Mouse (Mus musculus) heart, postnatal 0 days (tissue): ENCODE measurements at regions not wholly inside any gene's neighbourhood (a gene's known extent, or its start where the extent isn't known, plus 50 kb on each side); places are given as distances from the start of the nearest gene placed in this dataset.
A peak's percentile ranks its signal among the peaks of the same experiment; 100 is the strongest.

Source experiments
- ATAC-seq: fragments of 200-750 bp; cut with Nextera tagmentation; 2 replicates; pipeline ENCODE4 v1.8.0; 2017; ENCODE audit warnings: low read depth, moderate number of reproducible peaks, moderate library complexity; ENCODE audit not compliant: insufficient read depth
- DNase-seq: peaks from one replicate; pipeline ENCODE4 v3.0.0-alpha.2; 2016; ENCODE audit warnings: low spot score
- H3K27ac ChIP-seq: fragments of 300-500 bp; sonication (generic); 2 replicates; pipeline ENCODE4 v1.5.1; 2014; ENCODE audit warnings: low read depth, mild to moderate bottlenecking
- H3K27me3 ChIP-seq: fragments of 300-500 bp; sonication (generic); 2 replicates; pipeline ENCODE4 v1.6.1; 2014; ENCODE audit warnings: low read length, mixed read lengths; ENCODE audit not compliant: control insufficient read depth, insufficient read depth
- H3K36me3 ChIP-seq: fragments of 300-500 bp; sonication (generic); replicated peaks from 2 replicates; pipeline ENCODE4 v1.6.1; 2014; ENCODE audit warnings: low read length, mixed read lengths; ENCODE audit not compliant: control insufficient read depth, insufficient read depth
- H3K4me1 ChIP-seq: fragments of 300-500 bp; sonication (generic); 2 replicates; pipeline ENCODE4 v1.6.1; 2014; ENCODE audit warnings: antibody characterized with exemption; ENCODE audit not compliant: control insufficient read depth, insufficient read depth
- H3K4me2 ChIP-seq: fragments of 300-500 bp; sonication (generic); 2 replicates; pipeline ENCODE4 v1.6.1; 2014; ENCODE audit warnings: low read depth, mild to moderate bottlenecking, low read length, moderate library complexity
- H3K4me3 ChIP-seq: fragments of 300-500 bp; sonication (generic); 2 replicates; pipeline ENCODE4 v1.5.1; 2014; ENCODE audit warnings: low read depth, low read length
- H3K9ac ChIP-seq: fragments of 300-500 bp; sonication (generic); replicated peaks from 2 replicates; pipeline ENCODE4 v1.6.1; 2014; ENCODE audit warnings: low read depth, low read length, mixed read lengths
- H3K9me3 ChIP-seq: fragments of 300-500 bp; sonication (generic); replicated peaks from 2 replicates; pipeline ENCODE4 v1.6.1; 2016; ENCODE audit warnings: low read length; ENCODE audit not compliant: control insufficient read depth
- CTCF ChIP-seq: IDR thresholded peaks from 2 replicates; pipeline ENCODE4 v1.5.1; 2016; ENCODE audit warnings: antibody characterized with exemption, control low read depth, low read depth
- EP300 ChIP-seq: IDR thresholded peaks from 2 replicates; pipeline ENCODE4 v1.6.1; 2016; ENCODE audit warnings: antibody characterized with exemption, low read depth
- WGBS: fragments of 180-500 bp; shearing (Covaris S2); extraction: QIAGEN DNeasy Blood & Tissue Kit; methylation state at CpG from one replicate; pipeline ENCODE4 v1.1.7; 2014; 5-methylcytosine and 5-hydroxymethylcytosine counted together

DNA sequence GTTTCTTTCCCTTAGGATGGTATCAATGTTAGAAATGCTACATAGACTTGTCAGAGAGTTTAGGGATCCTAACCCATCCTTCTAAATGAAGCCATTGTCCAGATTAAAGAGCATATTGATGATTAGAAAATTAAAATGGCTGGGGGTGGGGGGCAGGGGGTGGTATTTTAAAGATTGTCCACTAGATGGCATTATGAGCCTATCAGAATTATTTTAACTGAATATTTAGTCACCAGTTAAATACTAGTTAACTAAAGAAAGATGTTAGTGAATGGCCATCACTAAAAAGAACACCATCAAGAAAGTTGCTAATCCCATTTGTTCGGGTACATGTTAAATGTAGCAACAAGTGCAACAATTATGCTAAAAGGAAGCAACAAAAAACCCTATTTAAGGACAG is 1909.6 kb upstream of the 5930422O12Rik start:
- no peaks in the 10 kb centered on the region for H3K9me3 ChIP-seq
- 38% methylated on average over 1 of the region's 1 CpGs for WGBS
- H3K4me1 ChIP-seq: no peaks in the 10 kb centered on the region
- no peaks in the 10 kb centered on the region for H3K36me3 ChIP-seq
- H3K27me3 ChIP-seq: no peaks in the 10 kb centered on the region
- ATAC-seq (no peak), DNase-seq (peak; percentile 11)
- no peak overlapping the region for H3K27ac ChIP-seq
- TF ChIP-seq CTCF (peak; percentile 23), EP300 (no peak)
- H3K9ac ChIP-seq: no peak overlapping the region
- H3K4me3 ChIP-seq: no peak overlapping the region
- H3K4me2 ChIP-seq: no peak overlapping the region

DNA sequence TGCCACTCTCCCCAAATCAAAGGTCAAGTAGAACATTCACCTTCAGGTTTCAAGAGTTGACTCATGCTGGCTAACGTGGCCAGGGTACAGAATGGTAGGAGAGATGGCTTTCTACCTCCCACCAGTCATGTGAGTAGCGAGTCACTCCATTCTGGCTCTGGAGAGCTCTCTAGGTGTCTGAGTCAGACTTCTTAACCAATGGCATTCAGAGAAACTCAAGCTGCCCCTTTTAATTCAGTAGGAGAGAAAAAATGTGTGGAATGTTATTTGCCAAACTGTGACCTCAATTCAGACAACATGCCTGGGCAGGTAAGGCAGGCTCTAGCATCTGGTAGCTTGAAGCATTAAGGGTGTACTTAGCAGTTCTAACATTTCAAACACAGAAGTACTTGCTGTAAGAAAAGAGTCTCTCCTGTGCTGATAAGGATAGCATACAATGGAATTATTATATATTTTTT is 1907.5 kb upstream of the 5930422O12Rik start:
- no peak overlapping the region for H3K4me2 ChIP-seq
- TF ChIP-seq CTCF: no peak
- TF ChIP-seq EP300: no peak
- no peaks in the 10 kb centered on the region for H3K36me3 ChIP-seq
- no peak overlapping the region for H3K9ac ChIP-seq
- 32% methylated on average over 2 of the region's 2 CpGs for WGBS
- no peak overlapping the region for H3K27ac ChIP-seq
- H3K27me3 ChIP-seq: no peaks in the 10 kb centered on the region
- ATAC-seq (no peak), DNase-seq (peak; percentile 7)
- peaks cover 7% of the 10 kb centered on the region for H3K4me1 ChIP-seq
- H3K9me3 ChIP-seq: no peaks in the 10 kb centered on the region
- no peak overlapping the region for H3K4me3 ChIP-seq

DNA sequence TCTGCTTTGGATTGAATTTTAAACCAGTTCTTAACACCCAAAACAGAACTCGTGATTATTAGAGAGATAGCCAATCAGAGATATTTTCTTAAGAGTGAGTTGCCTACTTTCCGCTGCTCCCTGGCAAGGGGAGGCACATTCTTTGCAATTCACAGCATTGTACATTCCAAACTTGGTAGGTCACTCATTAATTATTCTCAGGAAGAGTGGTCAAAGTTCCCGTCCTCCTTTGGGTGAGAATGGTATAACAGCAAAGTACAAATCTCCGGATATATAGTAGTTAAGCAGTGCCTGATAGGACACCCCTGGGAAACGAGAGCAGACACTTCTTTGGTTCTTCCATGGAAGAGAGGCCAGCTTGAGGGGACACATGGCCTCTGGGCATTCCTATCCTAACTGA is 1903.4 kb upstream of the 5930422O12Rik start:
- peak; percentile 36 for DNase-seq

DNA sequence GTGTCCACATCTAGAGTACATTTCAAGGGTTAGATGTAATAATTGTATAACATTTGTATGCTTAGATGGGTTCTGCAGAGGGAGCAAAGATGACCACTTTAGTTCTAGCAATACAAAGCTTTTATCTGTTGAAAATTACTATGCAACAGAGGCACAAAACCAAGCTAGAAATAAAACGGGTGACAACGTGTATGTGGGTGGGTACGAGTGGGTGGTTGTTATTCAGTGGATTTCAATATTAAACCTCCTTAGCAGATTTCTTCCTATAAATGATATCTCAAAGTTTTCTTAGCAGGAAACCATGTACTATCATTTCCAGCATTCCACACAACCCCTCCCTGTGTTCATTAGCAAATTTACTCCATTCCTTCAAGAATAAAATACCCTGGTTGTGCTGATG is 1889.3 kb upstream of the 5930422O12Rik start:
- Histone ChIP-seq H3K27ac (no peak overlapping the region), H3K4me1 (no peaks in the 10 kb centered on the region), H3K27me3 (no peaks in the 10 kb centered on the region), H3K4me2 (no peak overlapping the region), H3K9ac (no peak overlapping the region), H3K9me3 (no peaks in the 10 kb centered on the region), H3K36me3 (no peaks in the 10 kb centered on the region), H3K4me3 (no peak overlapping the region)
- 67% methylated on average over 3 of the region's 3 CpGs for WGBS
- no peak for ATAC-seq
- no peak for DNase-seq
- no peak for TF ChIP-seq CTCF
- TF ChIP-seq EP300: no peak

More for the DNA sequence above, 1903.4 kb upstream of the 5930422O12Rik start:
- no peak for TF ChIP-seq CTCF
- no peak for TF ChIP-seq EP300
- Histone ChIP-seq H3K9ac (no peak overlapping the region), H3K4me2 (no peak overlapping the region), H3K27me3 (no peaks in the 10 kb centered on the region), H3K4me3 (no peak overlapping the region), H3K27ac (no peak overlapping the region), H3K36me3 (no peaks in the 10 kb centered on the region), H3K4me1 (peaks cover 7% of the 10 kb centered on the region), H3K9me3 (peaks cover 4% of the 10 kb centered on the region; the same call in 1 of the 2 replicates)
- 12% methylated on average over 5 of the region's 5 CpGs for WGBS
- peak; percentile 63; the same call in 1 of the 2 replicates for ATAC-seq

DNA sequence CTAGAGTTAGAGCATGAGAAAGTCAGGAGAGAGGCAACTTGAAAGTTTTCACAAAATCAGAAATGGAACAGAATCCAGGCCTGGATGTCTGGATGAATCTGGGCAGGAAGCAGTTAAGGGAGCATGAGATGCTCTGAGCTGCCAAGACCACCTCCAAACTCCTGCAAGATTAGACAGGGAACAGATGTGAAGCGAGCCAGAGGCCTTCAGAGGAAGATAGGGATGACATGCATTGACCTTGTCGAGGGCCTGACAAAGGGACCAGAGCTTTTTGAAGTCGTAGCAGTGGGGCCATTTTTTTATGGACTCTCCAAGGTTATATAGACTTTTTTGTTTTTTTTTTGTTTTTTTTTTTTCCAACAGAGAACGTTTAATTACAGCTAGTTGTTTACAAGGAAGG is 1886.9 kb upstream of the 5930422O12Rik start:
- WGBS: 11% methylated on average over 4 of the region's 4 CpGs

DNA sequence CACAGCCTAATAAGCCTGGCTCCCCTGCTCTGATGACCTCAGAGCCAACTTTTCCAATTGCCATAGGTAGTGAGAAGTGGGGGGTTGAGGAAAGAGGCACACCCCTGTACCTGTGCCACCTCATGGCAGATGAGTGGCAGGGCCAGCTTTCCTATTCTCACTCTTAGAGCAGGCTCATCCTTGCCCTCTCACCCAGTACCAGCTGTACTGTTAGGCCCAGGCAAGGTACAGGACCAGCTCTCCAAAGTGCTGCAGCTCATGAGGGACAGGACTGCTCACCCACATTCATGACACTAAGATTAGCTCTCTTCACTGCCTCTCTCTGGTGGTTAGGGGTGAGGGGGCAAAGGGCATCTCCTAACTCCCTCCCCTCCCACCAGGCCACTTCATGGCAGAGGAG is 1854.4 kb upstream of the 5930422O12Rik start:
- no peaks in the 10 kb centered on the region for H3K4me1 ChIP-seq
- no peak overlapping the region for H3K9ac ChIP-seq
- no peak overlapping the region for H3K4me3 ChIP-seq
- ATAC-seq: no peak
- no peak overlapping the region for H3K27ac ChIP-seq
- H3K36me3 ChIP-seq: no peaks in the 10 kb centered on the region
- no peak for TF ChIP-seq EP300
- no peak for TF ChIP-seq CTCF
- no peaks in the 10 kb centered on the region for H3K9me3 ChIP-seq
- no peak for DNase-seq
- H3K4me2 ChIP-seq: no peak overlapping the region
- H3K27me3 ChIP-seq: no peaks in the 10 kb centered on the region

More for the DNA sequence above, 1886.9 kb upstream of the 5930422O12Rik start:
- Histone ChIP-seq H3K36me3 (no peaks in the 10 kb centered on the region), H3K4me1 (no peaks in the 10 kb centered on the region), H3K9ac (no peak overlapping the region), H3K27ac (no peak overlapping the region), H3K27me3 (no peaks in the 10 kb centered on the region), H3K4me2 (no peak overlapping the region), H3K9me3 (no peaks in the 10 kb centered on the region), H3K4me3 (no peak overlapping the region)
- no peak for ATAC-seq
- DNase-seq: no peak
- TF ChIP-seq EP300 (no peak), CTCF (no peak)
